Mouse (Mus musculus) megakaryocyte, embryonic 14.5 days (primary cell): Measurements from ENCODE around the gene 5330417C22Rik. TPM values are rescaled to one million over a fixed set of nuclear protein-coding genes. Genes with fewer than 3 reads are reported as not detected.

Experiments used
- H3K27me3 ChIP-seq: replicated peaks from 2 replicates; pipeline ENCODE3; 2012; ENCODE audit warnings: inconsistent platforms
- H3K36me3 ChIP-seq: replicated peaks from 2 replicates; pipeline ENCODE3; 2012; ENCODE audit warnings: low read length, inconsistent platforms, mixed read lengths
- H3K4me1 ChIP-seq: 2 replicates; pipeline ENCODE4 v1.6.1; 2012; ENCODE audit warnings: inconsistent platforms
- H3K4me3 ChIP-seq: replicated peaks from 2 replicates; pipeline ENCODE3; 2012; ENCODE audit warnings: moderate library complexity, mild to moderate bottlenecking, inconsistent platforms
- H3K9me3 ChIP-seq: 2 replicates; pipeline ENCODE4 v1.6.1; 2012; ENCODE audit warnings: inconsistent platforms
- FLI1 ChIP-seq: IDR thresholded peaks from 2 replicates; pipeline ENCODE4 v1.6.1; 2012; ENCODE audit warnings: low read length, inconsistent platforms, mixed read lengths
- GATA1 ChIP-seq: IDR thresholded peaks from 3 replicates; pipeline ENCODE4 v1.6.1; 2012; ENCODE audit warnings: mixed read lengths, low read length, inconsistent platforms, borderline replicate concordance
- polyA plus RNA-seq: library from polyadenylated mRNA; stranded (reverse); fragments of >175 nt; gene quantifications from 2 replicates; pipeline ENCODE4 v1.2.3, GENCODE M21; 2012; ENCODE audit warnings: low replicate concordance; ENCODE audit not compliant: insufficient read depth

5330417C22Rik gene
- polyA plus RNA-seq, 1 experiment = not detected

DNA sequence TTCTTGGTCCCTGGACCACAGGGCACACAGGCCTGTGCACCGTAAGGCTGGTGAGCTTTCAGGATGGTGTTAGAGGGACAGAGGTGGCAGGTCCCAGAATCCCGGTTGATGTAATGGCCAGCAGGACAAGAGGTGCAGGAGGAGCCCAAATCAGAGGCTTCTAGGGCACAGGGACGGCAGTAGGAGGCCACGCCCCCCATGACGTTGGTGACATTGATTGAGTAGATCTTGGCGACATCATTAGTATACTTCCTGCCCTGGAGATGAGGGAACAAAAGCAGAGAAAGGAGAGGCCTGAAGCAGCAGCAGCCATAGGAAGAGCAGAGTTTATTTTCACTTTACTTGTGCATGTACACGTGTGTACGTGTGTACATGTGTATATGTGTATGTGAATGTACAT lies 68.6 kb downstream of the 5330417C22Rik start:
- H3K4me1 ChIP-seq = peaks cover 13% of the 10 kb centered on the region
- H3K4me3 ChIP-seq = peak overlapping the region; percentile 43
- no peaks in the 10 kb centered on the region for H3K36me3 ChIP-seq
- H3K27me3 ChIP-seq = peaks cover 24% of the 10 kb centered on the region
- no peaks in the 10 kb centered on the region for H3K9me3 ChIP-seq
- no peak for TF ChIP-seq FLI1
- no peak for TF ChIP-seq GATA1

- H3K4me1 ChIP-seq = peaks cover 13% of the 10 kb centered on the region
- no peaks in the 10 kb centered on the region for H3K36me3 ChIP-seq
- peaks cover 27% of the 10 kb centered on the region for H3K27me3 ChIP-seq
- H3K4me3 ChIP-seq = no peak overlapping the region
- TF ChIP-seq FLI1 (no peak), GATA1 (no peak)
- no peaks in the 10 kb centered on the region for H3K9me3 ChIP-seq
These were observed 69.9 kb downstream of the 5330417C22Rik start for GRCm38 (mm10) chr3:108466425-108466824.

DNA sequence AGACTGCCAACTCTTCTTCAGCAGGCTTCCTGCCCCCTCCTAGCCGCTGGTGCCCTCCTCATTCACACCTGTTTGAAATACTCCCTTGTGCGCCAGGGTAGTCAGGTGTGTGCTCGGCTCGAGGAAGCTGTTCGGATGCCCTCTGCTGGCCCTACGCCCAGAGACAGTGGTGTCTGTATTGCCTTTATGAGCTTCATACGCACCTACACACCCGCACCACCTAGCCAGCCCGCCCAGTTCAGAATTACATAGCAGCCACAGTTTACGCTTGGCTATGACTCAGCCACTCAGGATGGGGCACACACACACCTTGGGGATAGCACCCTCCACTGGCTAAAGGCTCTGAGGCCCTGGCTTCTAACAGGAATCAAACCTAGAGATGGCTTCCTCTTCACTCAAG lies 77.5 kb downstream of the 5330417C22Rik start:
- no peak overlapping the region for H3K4me3 ChIP-seq
- H3K9me3 ChIP-seq = no peaks in the 10 kb centered on the region
- peaks cover 36% of the 10 kb centered on the region for H3K27me3 ChIP-seq
- TF ChIP-seq GATA1 = no peak
- TF ChIP-seq FLI1 = no peak
- H3K4me1 ChIP-seq = peaks cover 9% of the 10 kb centered on the region
- no peaks in the 10 kb centered on the region for H3K36me3 ChIP-seq

- TF ChIP-seq FLI1 = no peak
These were observed 78.0 kb downstream of the 5330417C22Rik start for GRCm38 (mm10) chr3:108458380-108458779.

GRCm38 (mm10) chr3:108454172-108454571 lies 82.2 kb downstream of the 5330417C22Rik start:
- no peak overlapping the region for H3K4me3 ChIP-seq
- H3K36me3 ChIP-seq = no peaks in the 10 kb centered on the region
- no peak for TF ChIP-seq GATA1
- no peak for TF ChIP-seq FLI1
- H3K9me3 ChIP-seq = no peaks in the 10 kb centered on the region
- peaks cover 37% of the 10 kb centered on the region for H3K27me3 ChIP-seq
- H3K4me1 ChIP-seq = peaks cover 9% of the 10 kb centered on the region

More at GRCm38 (mm10) chr3:108458380-108458779, 78.0 kb downstream of the 5330417C22Rik start:
- Histone ChIP-seq H3K4me1 (peaks cover 9% of the 10 kb centered on the region), H3K4me3 (peak overlapping the region; percentile 73), H3K36me3 (no peaks in the 10 kb centered on the region), H3K27me3 (peaks cover 36% of the 10 kb centered on the region), H3K9me3 (no peaks in the 10 kb centered on the region)

DNA sequence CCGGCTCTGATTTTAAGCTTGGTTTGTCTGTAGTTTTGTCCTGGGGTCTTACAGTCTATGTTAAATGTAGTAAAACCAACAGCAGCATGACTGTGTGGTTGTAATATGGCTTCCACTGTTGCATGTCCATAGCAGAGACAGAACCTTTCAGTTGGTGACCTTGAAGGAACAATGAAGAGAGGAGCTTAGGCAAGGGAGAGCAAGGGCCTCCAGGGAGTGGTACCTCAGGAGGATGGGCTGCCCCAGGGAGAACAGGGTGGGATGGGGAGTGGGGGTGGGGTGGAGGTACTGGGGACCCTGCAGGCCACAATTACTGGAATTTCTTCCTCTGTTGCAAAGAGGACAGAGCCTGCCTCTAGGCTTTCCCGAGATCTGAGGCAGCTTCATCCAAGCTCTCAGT lies 84.4 kb downstream of the 5330417C22Rik start:
- TF ChIP-seq FLI1 (no peak), GATA1 (no peak)
- Histone ChIP-seq H3K9me3 (no peaks in the 10 kb centered on the region), H3K4me3 (no peak overlapping the region), H3K36me3 (no peaks in the 10 kb centered on the region), H3K27me3 (peaks cover 34% of the 10 kb centered on the region), H3K4me1 (peaks cover 4% of the 10 kb centered on the region; the same call in 1 of the 2 replicates)

DNA sequence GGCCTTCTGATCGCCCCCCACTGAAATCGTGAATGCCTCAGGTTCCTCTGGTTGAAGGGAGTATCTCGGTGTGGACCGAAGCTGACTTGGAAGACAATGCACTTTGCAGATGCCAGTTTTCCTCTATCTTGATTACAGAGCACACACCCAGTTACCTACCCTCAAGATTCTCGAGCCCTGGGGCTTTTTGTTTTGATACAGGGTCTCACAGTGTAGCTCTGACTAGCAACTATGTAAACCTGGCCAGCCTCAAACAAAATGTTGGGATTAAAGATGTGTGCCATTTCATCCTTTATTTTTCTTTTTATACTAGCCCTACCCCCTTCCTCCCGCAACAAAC lies 91.0 kb downstream of the 5330417C22Rik start:
- Histone ChIP-seq H3K4me1 (peaks cover 46% of the 10 kb centered on the region), H3K27me3 (peaks cover 12% of the 10 kb centered on the region), H3K9me3 (no peaks in the 10 kb centered on the region), H3K4me3 (peak overlapping the region; percentile 99), H3K36me3 (peaks cover 23% of the 10 kb centered on the region)
- TF ChIP-seq GATA1 (no peak), FLI1 (no peak)

DNA sequence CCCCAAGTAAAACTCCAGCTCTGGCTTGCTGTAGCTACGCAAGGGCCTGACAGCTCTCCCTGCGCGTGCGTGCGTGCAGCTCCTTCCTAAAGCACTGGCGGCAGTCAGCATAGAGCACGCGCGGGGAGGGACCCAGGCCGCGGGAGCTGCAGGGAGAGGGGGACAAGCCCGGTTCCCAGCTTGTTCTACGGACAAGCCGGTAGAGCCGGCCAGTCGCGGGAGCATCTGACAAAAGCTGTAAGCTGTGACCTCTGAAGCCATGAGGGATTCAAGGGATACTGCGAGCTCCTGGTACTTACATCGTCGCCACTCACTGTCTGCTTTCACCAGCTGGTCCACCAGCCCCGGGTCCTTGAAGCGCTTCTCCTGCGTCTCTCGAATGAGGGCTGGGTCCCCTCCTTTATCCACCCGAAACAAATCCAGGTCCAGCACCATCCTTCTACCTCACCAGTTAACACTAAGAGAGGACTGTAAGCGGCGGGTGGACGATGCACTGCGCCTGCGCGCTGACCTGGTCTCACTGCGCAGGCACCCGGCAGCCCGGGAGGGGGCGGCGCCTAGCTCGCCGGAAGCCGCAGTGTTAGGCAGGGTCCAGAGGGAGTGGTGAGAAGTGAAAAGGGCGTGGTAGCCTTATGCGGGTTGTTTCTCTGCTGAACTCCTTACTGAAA lies 91.5 kb downstream of the 5330417C22Rik start, which contains the start of gene Sars:
Gene Sars (minus strand): TSS at position 512 of the 668 bp plus-strand sequence.
- Histone ChIP-seq H3K9me3 (no peaks in the 10 kb centered on the region), H3K4me3 (peak within 1 kb of the TSS; percentile 99), H3K36me3 (peaks cover 28% of the 10 kb centered on the region), H3K4me1 (peaks cover 50% of the 10 kb centered on the region), H3K27me3 (peaks cover 8% of the 10 kb centered on the region)
- TF ChIP-seq GATA1 = no peak

DNA sequence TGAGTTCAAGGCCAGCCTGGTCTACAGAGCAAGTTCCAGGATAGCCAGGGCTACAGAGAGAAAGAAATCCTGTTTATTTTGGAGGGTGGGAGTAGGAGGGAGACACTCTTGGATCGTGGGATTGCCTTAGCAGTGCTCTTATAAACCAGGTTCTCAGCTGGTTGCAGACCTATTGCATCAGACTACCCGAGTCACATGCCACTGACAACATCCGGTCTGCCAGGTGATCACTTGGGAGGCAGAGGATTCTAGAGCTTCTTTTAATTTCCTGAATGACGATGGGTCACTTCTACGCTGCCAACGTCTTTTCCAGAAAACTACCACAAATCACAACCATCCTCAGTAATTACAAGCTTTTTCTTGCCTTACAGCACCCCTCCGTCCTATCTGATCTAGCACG lies 92.3 kb downstream of the 5330417C22Rik start:
- Histone ChIP-seq H3K36me3 (peaks cover 34% of the 10 kb centered on the region), H3K27me3 (peaks cover 5% of the 10 kb centered on the region), H3K9me3 (no peaks in the 10 kb centered on the region), H3K4me3 (peak overlapping the region; percentile 99), H3K4me1 (peaks cover 54% of the 10 kb centered on the region)
- TF ChIP-seq GATA1 (no peak), FLI1 (peak; percentile 51; the same call in 1 of the 2 replicates)

DNA sequence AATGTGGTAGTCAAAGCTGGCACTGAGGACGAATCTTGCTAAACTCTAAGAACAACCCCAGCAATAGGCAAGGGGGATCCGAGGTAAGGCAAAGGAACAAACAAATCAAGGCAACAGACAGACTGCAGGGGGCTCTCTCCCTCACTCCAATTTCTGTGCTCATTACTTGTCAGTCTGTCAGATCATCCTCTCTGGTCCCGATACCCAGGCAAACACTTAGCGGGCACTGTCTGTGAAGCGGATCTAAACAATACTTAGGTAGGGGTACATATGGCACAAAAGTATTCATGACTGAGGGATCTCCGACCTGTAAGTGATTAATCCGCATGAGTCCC lies 100.0 kb downstream of the 5330417C22Rik start:
- Histone ChIP-seq H3K4me1 (peaks cover 46% of the 10 kb centered on the region), H3K9me3 (no peaks in the 10 kb centered on the region), H3K4me3 (no peak overlapping the region), H3K27me3 (no peaks in the 10 kb centered on the region), H3K36me3 (peaks cover 96% of the 10 kb centered on the region)
- TF ChIP-seq FLI1 = no peak
- no peak for TF ChIP-seq GATA1
